ENCODE assay signal across 9 mouse cellular contexts in genomic region chr11:119297996-119298395, GRCm38 (mm10). TPM values are rescaled to one million over a fixed set of nuclear protein-coding genes. Genes with fewer than 3 reads are reported as not detected.
DNase-seq lines count a peak whose midpoint lies in the region; ATAC-seq and TF ChIP-seq lines count a peak whose summit lies in the region.
"Had no signal": no experiment of that assay in that cellular context is flagged by ENCODE, and none has a peak within 500 bp of the region (broad histone marks: within the 10 kb centered on the region; RNA-seq: fewer than 3 reads in every experiment).

No protein-coding gene starts in this region.

- 89% methylated on average over 6 of the region's 6 CpGs for WGBS in forebrain, embryonic 11.5 days
- WGBS in forebrain, embryonic 16.5 days: 91% methylated on average over 6 of the region's 6 CpGs
- 90% methylated on average over 6 of the region's 6 CpGs for WGBS in forebrain, embryonic 12.5 days
- WGBS in liver, embryonic 14.5 days (ENCODE audit: insufficient replicate concordance): 38% methylated on average over 6 of the region's 6 CpGs

- no peaks in the 10 kb centered on the region for H3K27me3 ChIP-seq in forebrain, embryonic 11.5 days (ENCODE audit: control insufficient read depth, insufficient read depth, low read length)
- no peaks in the 10 kb centered on the region for H3K27me3 ChIP-seq in forebrain, embryonic 16.5 days (replicated peaks; ENCODE audit: control insufficient read depth, insufficient read depth, low read length)
- H3K27me3 ChIP-seq in forebrain, embryonic 12.5 days: no peaks in the 10 kb centered on the region
- H3K27me3 ChIP-seq in liver, embryonic 14.5 days (ENCODE audit: control insufficient read depth, insufficient read depth, low read length): no peaks in the 10 kb centered on the region

- H3K27ac ChIP-seq in forebrain, embryonic 11.5 days (ENCODE audit: low read depth, low read length): no peak overlapping the region
- no peak overlapping the region for H3K27ac ChIP-seq in forebrain, embryonic 16.5 days (ENCODE audit: low read length)
- H3K27ac ChIP-seq in forebrain, embryonic 12.5 days: no peak overlapping the region
- no peak overlapping the region for H3K27ac ChIP-seq in liver, embryonic 14.5 days

- H3K4me1 ChIP-seq in forebrain, embryonic 11.5 days (replicated peaks; ENCODE audit: control insufficient read depth, insufficient read depth, low read length): peaks cover 9% of the 10 kb centered on the region
- H3K4me1 ChIP-seq in forebrain, embryonic 16.5 days (replicated peaks; ENCODE audit: control insufficient read depth, insufficient read depth, low read length): peaks cover 19% of the 10 kb centered on the region
- H3K4me1 ChIP-seq in forebrain, embryonic 12.5 days: peaks cover 27% of the 10 kb centered on the region
- H3K4me1 ChIP-seq in liver, embryonic 14.5 days (replicated peaks; ENCODE audit: control insufficient read depth in 2 of 2, insufficient read depth in 2 of 2, low read length in 1 of 2): peaks cover 2 to 10% of the 10 kb centered on the region in 2 experiments; a peak in 3 of 4 replicates

- no peak for TF ChIP-seq EP300 in liver, embryonic 14.5 days (IDR thresholded peaks at IDR 0.05; ENCODE audit: low read depth)

- H3K36me3 ChIP-seq in forebrain, embryonic 11.5 days (ENCODE audit: control insufficient read depth, insufficient read depth, low read length): peaks cover 30% of the 10 kb centered on the region
- H3K36me3 ChIP-seq in forebrain, embryonic 16.5 days (ENCODE audit: control insufficient read depth, insufficient read depth): peaks cover 35% of the 10 kb centered on the region
- H3K36me3 ChIP-seq in forebrain, embryonic 12.5 days (replicated peaks): peaks cover 52% of the 10 kb centered on the region
- H3K36me3 ChIP-seq in liver, embryonic 14.5 days (replicated peaks; ENCODE audit: control insufficient read depth, insufficient read depth, low read depth): peaks cover 51% of the 10 kb centered on the region

- no peak for DNase-seq in forebrain, embryonic 11.5 days (ENCODE audit: low spot score)
- peak; percentile 77 for DNase-seq in 416B (ENCODE audit: low read depth)
- DNase-seq in liver, embryonic 14.5 days (ENCODE audit: low read depth in 3 of 3, low spot score in 3 of 3): no peak
- no peak for DNase-seq in left cerebral cortex, adult 8-10 months (ENCODE audit: low spot score in 2 of 2)
- DNase-seq in frontal cortex, postnatal 14 days (ENCODE audit: low spot score in 2 of 2): no peak
- no peak for DNase-seq in kidney, postnatal 25 days

- no peak for ATAC-seq in forebrain, embryonic 11.5 days (replicated peaks; ENCODE audit: low FRiP score)
- ATAC-seq in forebrain, embryonic 16.5 days: no peak
- ATAC-seq in forebrain, embryonic 12.5 days (ENCODE audit: low FRiP score): no peak
- no peak for ATAC-seq in liver, embryonic 14.5 days (ENCODE audit: insufficient read depth)

- no peak for TF ChIP-seq CTCF in liver, embryonic 14.5 days (IDR thresholded peaks at IDR 0.05; ENCODE audit: low read depth)

- H3K9ac ChIP-seq in forebrain, embryonic 11.5 days (ENCODE audit: low read length): 0 out of 2 replicates have a peak overlapping the region, but pooled peaks have one; percentile 96
- H3K9ac ChIP-seq in forebrain, embryonic 16.5 days (replicated peaks; ENCODE audit: low read depth, low read length): no peak overlapping the region
- H3K9ac ChIP-seq in forebrain, embryonic 12.5 days: peak overlapping the region; percentile 97; the same call in 1 of the 2 replicates
- H3K9ac ChIP-seq in liver, embryonic 14.5 days (replicated peaks): peak overlapping the region; percentile 87

- H3K4me3 ChIP-seq in forebrain, embryonic 11.5 days (ENCODE audit: low read depth, low read length): no peak overlapping the region
- no peak overlapping the region for H3K4me3 ChIP-seq in forebrain, embryonic 16.5 days (replicated peaks; ENCODE audit: low read length)
- H3K4me3 ChIP-seq in forebrain, embryonic 12.5 days (replicated peaks): no peak overlapping the region; the same call in 1 of the 2 replicates
- H3K4me3 ChIP-seq in liver, embryonic 14.5 days (ENCODE audit: insufficient read depth in 1 of 2, low read depth in 2 of 2, low read length in 2 of 2): peak overlapping the region in 1 of 2 experiments; percentile 75; a peak in 1 of 4 replicates

- no peaks in the 10 kb centered on the region for H3K9me3 ChIP-seq in forebrain, embryonic 11.5 days (ENCODE audit: control insufficient read depth, low read length)
- H3K9me3 ChIP-seq in forebrain, embryonic 16.5 days (ENCODE audit: control insufficient read depth, low read length): no peaks in the 10 kb centered on the region
- no peaks in the 10 kb centered on the region for H3K9me3 ChIP-seq in forebrain, embryonic 12.5 days
- H3K9me3 ChIP-seq in liver, embryonic 14.5 days (ENCODE audit: control insufficient read depth, low read length): no peaks in the 10 kb centered on the region

- H3K4me2 ChIP-seq in forebrain, embryonic 11.5 days (ENCODE audit: low read depth, low read length, severe bottlenecking): 0 out of 2 replicates have a peak overlapping the region, but pooled peaks have one; percentile 24
- H3K4me2 ChIP-seq in forebrain, embryonic 16.5 days (ENCODE audit: low read length): no peak overlapping the region; the same call in 1 of the 2 replicates
- peak overlapping the region; percentile 73 for H3K4me2 ChIP-seq in forebrain, embryonic 12.5 days
- peak overlapping the region; percentile 95 for H3K4me2 ChIP-seq in liver, embryonic 14.5 days (ENCODE audit: low read depth)

RNA-seq across cellular contexts. Expression of gene Eif4a3, which starts 1.9 kb away (rescaled TPM):
- 409 and 463 TPM in 2 replicates for polyA plus RNA-seq in forebrain, embryonic 11.5 days (2014; fragmentation: Nextera tagmentation; extraction: Ambion mirVana)
- polyA plus RNA-seq in forebrain, embryonic 16.5 days (2015; fragmentation: Nextera tagmentation; extraction: Ambion mirVana): 271 and 273 TPM in 2 replicates
- 366 and 368 TPM in 2 replicates for polyA plus RNA-seq in forebrain, embryonic 12.5 days (2016; fragmentation: Nextera tagmentation; extraction: Ambion mirVana)
- 67.7 and 95.8 TPM in 2 replicates for polyA plus RNA-seq in liver, embryonic 14.5 days (2012; rRNA removed)
- 160 and 170 TPM in 2 replicates for polyA plus RNA-seq in liver, embryonic 14.5 days (2014; fragmentation: Nextera tagmentation; extraction: Ambion mirVana)
- total RNA-seq in left cerebral cortex, adult 8-10 months (2022): 10 to 100 TPM; 79.6 to 92.5 (median 88.2) TPM

RNA-seq across cellular contexts. Expression of gene Card14, which starts 9.6 kb away (rescaled TPM):
- polyA plus RNA-seq in forebrain, embryonic 11.5 days (2014; fragmentation: Nextera tagmentation; extraction: Ambion mirVana): 0.15 TPM in 1 of 2 replicates, not detected in the other
- 0.13 and 0.40 TPM in 2 replicates for polyA plus RNA-seq in forebrain, embryonic 16.5 days (2015; fragmentation: Nextera tagmentation; extraction: Ambion mirVana)
- 0.06 and 0.13 TPM in 2 replicates for polyA plus RNA-seq in forebrain, embryonic 12.5 days (2016; fragmentation: Nextera tagmentation; extraction: Ambion mirVana)
- polyA plus RNA-seq in liver, embryonic 14.5 days (2012; rRNA removed): 0.17 and 0.21 TPM in 2 replicates
- 0.18 and 0.23 TPM in 2 replicates for polyA plus RNA-seq in liver, embryonic 14.5 days (2014; fragmentation: Nextera tagmentation; extraction: Ambion mirVana)
- under 1 TPM; 0.09 to 0.27 (median 0.19) TPM for total RNA-seq in left cerebral cortex, adult 8-10 months (2022)
- total RNA-seq: common myeloid progenitor, adult 5-6 weeks had no signal

RNA-seq across cellular contexts. Expression of gene Gaa, which starts 30.3 kb away (rescaled TPM):
- 28.4 and 28.7 TPM in 2 replicates for polyA plus RNA-seq in forebrain, embryonic 11.5 days (2014; fragmentation: Nextera tagmentation; extraction: Ambion mirVana)
- polyA plus RNA-seq in forebrain, embryonic 16.5 days (2015; fragmentation: Nextera tagmentation; extraction: Ambion mirVana): 59.8 and 69.7 TPM in 2 replicates
- polyA plus RNA-seq in forebrain, embryonic 12.5 days (2016; fragmentation: Nextera tagmentation; extraction: Ambion mirVana): 31.6 and 33.3 TPM in 2 replicates
- polyA plus RNA-seq in liver, embryonic 14.5 days (2012; rRNA removed): 14.7 and 18.8 TPM in 2 replicates
- 11.8 and 14.7 TPM in 2 replicates for polyA plus RNA-seq in liver, embryonic 14.5 days (2014; fragmentation: Nextera tagmentation; extraction: Ambion mirVana)
- total RNA-seq in left cerebral cortex, adult 8-10 months (2022): 100 to 1,000 TPM; 280 to 307 (median 295) TPM

RNA-seq across cellular contexts. Expression of gene Sgsh, which starts 57.3 kb away (rescaled TPM):
- polyA plus RNA-seq in forebrain, embryonic 11.5 days (2014; fragmentation: Nextera tagmentation; extraction: Ambion mirVana): 6.6 and 7.3 TPM in 2 replicates
- 3.7 and 4.0 TPM in 2 replicates for polyA plus RNA-seq in forebrain, embryonic 16.5 days (2015; fragmentation: Nextera tagmentation; extraction: Ambion mirVana)
- polyA plus RNA-seq in forebrain, embryonic 12.5 days (2016; fragmentation: Nextera tagmentation; extraction: Ambion mirVana): 4.4 and 6.2 TPM in 2 replicates
- polyA plus RNA-seq in liver, embryonic 14.5 days (2012; rRNA removed): 1.2 and 1.3 TPM in 2 replicates
- 1.3 and 2.2 TPM in 2 replicates for polyA plus RNA-seq in liver, embryonic 14.5 days (2014; fragmentation: Nextera tagmentation; extraction: Ambion mirVana)
- 1 to 10 TPM; 4.5 to 5.5 (median 5.3) TPM for total RNA-seq in left cerebral cortex, adult 8-10 months (2022)

RNA-seq across cellular contexts. Expression of gene Slc26a11, which starts 57.4 kb away (rescaled TPM):
- polyA plus RNA-seq in forebrain, embryonic 11.5 days (2014; fragmentation: Nextera tagmentation; extraction: Ambion mirVana): 7.2 and 7.9 TPM in 2 replicates
- polyA plus RNA-seq in forebrain, embryonic 16.5 days (2015; fragmentation: Nextera tagmentation; extraction: Ambion mirVana): 3.3 and 3.7 TPM in 2 replicates
- polyA plus RNA-seq in forebrain, embryonic 12.5 days (2016; fragmentation: Nextera tagmentation; extraction: Ambion mirVana): 5.1 and 6.3 TPM in 2 replicates
- polyA plus RNA-seq in liver, embryonic 14.5 days (2012; rRNA removed): 1.2 TPM in 2 replicates
- polyA plus RNA-seq in liver, embryonic 14.5 days (2014; fragmentation: Nextera tagmentation; extraction: Ambion mirVana): 1.1 and 1.2 TPM in 2 replicates
- 1 to 10 TPM; 3.3 to 4.8 (median 3.8) TPM for total RNA-seq in left cerebral cortex, adult 8-10 months (2022)
